Mouse (Mus musculus): ENCODE results near the gene Gm9821. TPM values are rescaled to one million over a fixed set of nuclear protein-coding genes. Genes with fewer than 3 reads are reported as not detected.

Gm9821 gene
- polyA plus RNA-seq, 1 experiment from 2014 or later = 0.27 TPM

DNA sequence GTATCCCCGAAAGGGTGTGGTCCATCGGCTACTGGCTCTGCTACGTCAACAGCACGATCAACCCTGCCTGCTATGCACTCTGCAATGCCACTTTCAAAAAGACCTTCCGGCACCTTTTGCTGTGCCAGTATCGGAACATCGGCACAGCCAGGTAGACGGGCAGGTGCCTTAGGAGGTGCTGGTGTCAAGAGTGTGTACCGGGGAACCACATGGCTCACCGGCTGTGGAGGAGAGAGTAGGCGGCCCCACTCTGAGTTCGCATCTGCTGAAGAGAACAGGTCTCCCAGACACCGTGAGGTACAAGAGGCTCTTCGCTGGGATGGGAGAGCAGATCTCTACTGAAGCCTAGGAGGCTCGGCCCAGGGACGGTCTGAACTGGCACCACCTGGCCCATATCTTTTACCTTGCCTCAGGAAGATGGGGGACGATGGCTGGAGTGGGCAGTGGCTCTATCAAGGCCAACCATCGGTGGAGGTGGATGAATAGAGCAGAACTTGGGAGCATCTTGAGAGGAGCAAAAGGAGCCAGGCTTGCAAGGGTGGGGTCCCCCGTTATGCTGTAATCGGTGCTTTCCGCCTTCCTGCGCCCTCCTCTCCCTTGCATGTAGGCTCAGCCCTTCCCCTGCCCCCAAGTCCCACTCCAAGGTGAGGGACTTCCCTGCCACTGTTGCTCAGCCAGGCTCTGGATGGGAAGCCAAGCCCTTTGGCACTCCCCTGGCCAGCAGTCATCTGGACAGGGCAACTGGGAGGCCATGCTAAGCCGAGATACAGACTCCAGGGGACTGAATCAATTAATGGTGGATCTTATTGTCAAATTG is 16.8 kb upstream of the Gm9821 start:
- Histone ChIP-seq H3K36me3 (peaks cover 17% of the 10 kb centered on the region), H3K27ac (no peak overlapping the region), H3K9me3 (no peaks in the 10 kb centered on the region), H3K4me1 (peaks cover 44% of the 10 kb centered on the region), H3K9ac (no peak overlapping the region), H3K27me3 (peaks cover 21% of the 10 kb centered on the region), H3K4me3 (no peak overlapping the region), H3K4me2 (replicated peaks) (peak overlapping the region; percentile 86; the same call in 1 of the 2 replicates)
- 63% methylated on average over 23 of the region's 23 CpGs for WGBS
- no peak for ATAC-seq (ENCODE audit: low FRiP score, low read depth)

DNA sequence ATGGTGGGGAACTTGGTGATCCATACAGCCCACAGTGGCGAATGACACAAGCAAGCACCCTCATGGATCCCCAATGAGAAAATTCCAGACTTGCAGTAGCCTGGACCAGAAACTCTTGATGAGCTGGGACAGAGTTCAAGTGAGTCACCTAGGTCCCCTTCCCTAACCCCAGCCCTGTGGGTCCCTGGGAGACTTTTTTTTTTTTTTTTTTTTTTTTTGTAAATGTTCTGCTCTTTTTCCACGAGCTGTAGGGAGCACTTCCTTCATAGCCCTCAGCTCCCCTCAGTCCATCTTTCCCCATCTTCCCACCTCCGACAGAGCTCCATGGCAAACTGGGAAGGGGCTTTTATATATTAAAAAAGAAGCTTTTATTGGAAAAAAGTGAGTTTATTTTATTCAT is 16.0 kb upstream of the Gm9821 start:
- WGBS = 58% methylated on average over 3 of the region's 3 CpGs
- Histone ChIP-seq H3K27me3 (peaks cover 14% of the 10 kb centered on the region), H3K9ac (peak overlapping the region; percentile 99; the same call in 1 of the 2 replicates), H3K4me1 (peaks cover 48% of the 10 kb centered on the region), H3K4me3 (peak overlapping the region; percentile 94), H3K9me3 (no peaks in the 10 kb centered on the region), H3K36me3 (peaks cover 17% of the 10 kb centered on the region), H3K4me2 (replicated peaks) (peak overlapping the region; percentile 86), H3K27ac (no peak overlapping the region)
- ATAC-seq (ENCODE audit: low FRiP score, low read depth) = no peak

DNA sequence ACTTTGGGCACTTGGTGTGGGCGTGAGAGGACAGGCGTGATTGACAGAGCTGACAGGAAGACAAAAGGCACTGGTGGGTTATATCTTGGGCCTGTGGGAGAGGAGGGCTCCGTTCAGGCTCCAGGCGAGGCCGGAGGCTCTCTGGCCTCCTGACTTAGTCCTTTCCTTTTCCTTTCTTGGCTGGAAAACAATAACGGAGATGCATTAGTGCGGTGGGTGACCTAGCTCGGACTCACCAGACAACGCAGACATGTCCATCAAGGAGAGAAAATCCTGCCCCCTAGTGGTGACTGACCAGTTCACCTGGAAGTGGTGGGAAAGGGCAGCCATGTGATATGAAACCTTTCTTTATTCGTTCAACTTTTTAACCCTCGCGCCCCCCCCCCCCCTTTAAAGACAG is 15.6 kb upstream of the Gm9821 start:
- Histone ChIP-seq H3K36me3 (peaks cover 21% of the 10 kb centered on the region), H3K4me2 (replicated peaks) (peak overlapping the region; percentile 86), H3K9me3 (no peaks in the 10 kb centered on the region), H3K4me1 (peaks cover 48% of the 10 kb centered on the region), H3K27ac (peak overlapping the region; percentile 99; the same call in 1 of the 2 replicates), H3K9ac (peak overlapping the region; percentile 99), H3K4me3 (peak overlapping the region; percentile 94), H3K27me3 (peaks cover 9% of the 10 kb centered on the region)
- no peak for ATAC-seq (ENCODE audit: low FRiP score, low read depth)
- WGBS = 13% methylated on average over 12 of the region's 12 CpGs

DNA sequence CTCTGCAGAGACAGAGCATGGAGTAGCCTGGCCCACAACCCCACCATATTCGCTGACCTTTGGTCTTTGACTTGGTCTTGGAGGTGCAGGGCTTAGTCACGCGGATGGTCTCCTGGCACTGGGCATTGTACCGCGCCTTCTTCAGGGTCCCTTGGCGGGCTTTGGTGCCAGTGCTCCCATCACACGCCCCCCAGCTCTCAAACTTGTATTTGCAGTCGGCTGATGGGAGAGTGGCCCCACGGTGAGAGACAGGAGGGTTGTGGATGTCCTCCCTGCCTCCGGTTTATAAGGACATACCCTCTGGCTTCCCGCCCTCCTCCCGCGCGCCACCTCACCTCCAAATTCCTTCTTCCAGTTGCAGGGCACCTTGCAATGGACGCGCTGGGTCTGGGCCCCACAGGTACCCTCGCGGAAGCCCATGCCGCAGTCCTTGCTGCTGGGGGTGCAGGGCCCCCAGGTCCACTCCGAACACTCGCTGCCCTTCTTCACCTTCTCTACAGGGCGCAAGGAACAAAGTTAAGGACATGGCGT is 14.7 kb upstream of the Gm9821 start:
- Histone ChIP-seq H3K4me1 (peaks cover 45% of the 10 kb centered on the region), H3K27me3 (peaks cover 3% of the 10 kb centered on the region; the same call in 1 of the 2 replicates), H3K4me2 (replicated peaks) (peak overlapping the region; percentile 86), H3K36me3 (peaks cover 30% of the 10 kb centered on the region), H3K9ac (peak overlapping the region; percentile 99), H3K27ac (peak overlapping the region; percentile 99), H3K9me3 (no peaks in the 10 kb centered on the region), H3K4me3 (peak overlapping the region; percentile 94)
- 1% methylated on average over 23 of the region's 23 CpGs for WGBS
- ATAC-seq (ENCODE audit: low FRiP score, low read depth) = no peak

DNA sequence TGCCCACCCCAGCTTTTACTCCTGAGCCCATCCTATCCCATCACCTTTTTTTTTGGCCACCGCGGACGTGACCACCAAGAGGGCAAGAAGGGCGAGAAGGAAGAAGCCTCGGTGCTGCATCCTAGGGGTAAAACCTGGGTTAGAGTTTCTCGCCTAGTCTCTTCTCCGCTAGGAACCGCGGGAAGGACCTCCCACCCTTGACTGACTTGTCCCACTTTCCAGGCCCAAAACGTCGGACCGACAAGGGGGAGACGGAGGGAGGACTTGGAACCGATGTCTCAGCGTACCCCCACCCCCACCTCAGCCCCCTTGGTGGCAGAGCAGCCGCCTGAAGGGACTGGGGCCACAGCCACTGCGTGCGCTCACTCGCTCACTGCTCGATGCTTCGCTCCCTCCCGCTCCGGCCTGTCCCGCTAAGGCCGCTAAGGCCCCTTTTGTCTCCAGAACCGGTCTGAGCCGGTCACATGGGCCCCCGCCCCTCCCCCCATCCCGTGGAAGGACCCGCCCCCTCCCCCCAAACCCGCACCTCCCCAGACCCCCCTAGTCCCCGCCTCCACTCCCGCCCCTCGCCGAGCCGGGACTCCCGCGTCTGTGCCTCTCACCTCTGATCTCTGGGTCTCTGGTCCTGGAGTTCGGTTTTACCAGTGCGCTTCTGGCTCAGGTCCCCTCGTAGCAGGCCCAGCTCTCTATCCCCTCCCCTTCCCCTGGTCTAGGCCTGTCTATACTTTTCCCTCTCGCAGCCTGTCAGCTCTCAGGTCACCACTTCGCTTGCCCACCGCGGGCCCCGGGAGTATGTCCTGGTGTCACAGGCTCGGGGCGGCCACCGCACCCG is 14.0 kb upstream of the Gm9821 start:
- peak overlapping the region; percentile 94 for H3K4me3 ChIP-seq
- H3K9ac ChIP-seq = peak overlapping the region; percentile 99
- 2% methylated on average over 49 of the region's 50 CpGs for WGBS
- H3K4me1 ChIP-seq = peaks cover 45% of the 10 kb centered on the region
- H3K27me3 ChIP-seq = no peaks in the 10 kb centered on the region
- peaks cover 37% of the 10 kb centered on the region for H3K36me3 ChIP-seq
- H3K9me3 ChIP-seq = no peaks in the 10 kb centered on the region
- peak; percentile 77 for ATAC-seq (ENCODE audit: low FRiP score, low read depth)
- peak overlapping the region; percentile 86 for H3K4me2 ChIP-seq (replicated peaks)
- H3K27ac ChIP-seq = peak overlapping the region; percentile 99

DNA sequence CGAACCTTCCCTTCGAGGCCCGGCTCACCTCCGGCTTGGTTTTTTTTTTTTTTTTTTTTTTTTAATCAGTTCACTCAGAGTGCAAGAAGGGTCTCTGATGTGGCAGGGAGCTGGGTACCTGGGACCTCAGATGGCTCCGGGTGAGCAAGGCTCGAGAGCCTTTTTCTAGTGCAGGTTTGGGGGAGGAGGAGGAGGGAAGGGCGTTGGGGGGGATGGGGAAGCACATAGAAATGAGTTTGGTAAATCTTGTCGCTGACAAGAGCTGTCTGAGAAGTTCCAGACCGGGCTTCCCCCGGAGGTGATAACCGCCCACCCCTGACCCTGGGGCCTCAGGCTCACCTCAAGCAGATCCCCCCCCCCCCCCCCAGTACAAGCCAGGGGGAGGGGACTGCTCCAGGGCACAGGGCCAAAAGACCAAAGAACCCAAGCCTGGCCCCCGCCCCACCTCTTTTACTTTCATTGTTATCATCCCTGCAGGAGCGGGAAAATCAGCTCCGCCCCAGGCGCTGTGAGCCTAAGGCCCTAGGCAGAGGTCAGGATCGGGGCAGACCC is 13.3 kb upstream of the Gm9821 start, which contains the start of gene Mdk:
TSS of gene Mdk (minus strand) at position 138 of the 552 bp plus-strand sequence.
- H3K36me3 ChIP-seq = peaks cover 44% of the 10 kb centered on the region
- WGBS = 2% methylated on average over 16 of the region's 16 CpGs
- peak; percentile 17 for ATAC-seq (ENCODE audit: low FRiP score, low read depth)

DNA sequence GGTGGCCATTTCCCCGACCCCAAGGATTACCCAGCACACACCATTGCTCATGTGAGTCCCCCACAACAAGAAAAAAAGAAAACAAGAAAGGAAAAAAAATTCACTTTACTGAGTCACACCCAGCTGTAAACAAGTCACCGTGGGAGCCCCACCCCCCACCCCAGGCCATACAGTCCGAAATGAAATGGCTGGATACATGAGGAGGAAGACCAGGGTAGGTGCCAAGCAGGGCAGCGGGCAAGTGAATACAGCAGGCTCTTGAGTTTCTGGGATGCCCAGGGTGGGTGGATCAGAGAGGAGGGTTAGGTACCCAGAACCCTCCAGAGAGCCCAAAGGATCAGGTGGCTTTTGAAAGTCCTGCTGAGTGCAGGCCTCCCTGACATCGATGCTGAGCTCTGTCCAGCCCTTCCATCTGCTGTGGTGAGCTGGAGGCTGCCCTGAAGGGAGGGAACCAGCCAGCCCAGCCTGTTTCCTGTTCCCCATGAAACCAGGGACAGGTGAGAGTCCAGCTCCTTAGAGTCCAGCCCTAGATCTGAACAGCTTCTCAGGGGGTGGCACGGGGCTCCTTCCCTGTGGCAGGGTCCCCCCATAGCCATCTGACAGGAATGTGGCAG is 12.7 kb upstream of the Gm9821 start:
- Histone ChIP-seq H3K9ac (peak overlapping the region; percentile 99), H3K4me3 (peak overlapping the region; percentile 94; the same call in 1 of the 2 replicates)

More for the DNA sequence above, 13.3 kb upstream of the Gm9821 start, which contains the start of gene Mdk:
- Histone ChIP-seq H3K4me2 (replicated peaks) (peak within 1 kb of the TSS; percentile 86), H3K27me3 (no peaks in the 10 kb centered on the region), H3K9me3 (no peaks in the 10 kb centered on the region), H3K27ac (peak within 1 kb of the TSS; percentile 99), H3K4me1 (peaks cover 45% of the 10 kb centered on the region), H3K4me3 (peak within 1 kb of the TSS; percentile 94), H3K9ac (peak within 1 kb of the TSS; percentile 99)

DNA sequence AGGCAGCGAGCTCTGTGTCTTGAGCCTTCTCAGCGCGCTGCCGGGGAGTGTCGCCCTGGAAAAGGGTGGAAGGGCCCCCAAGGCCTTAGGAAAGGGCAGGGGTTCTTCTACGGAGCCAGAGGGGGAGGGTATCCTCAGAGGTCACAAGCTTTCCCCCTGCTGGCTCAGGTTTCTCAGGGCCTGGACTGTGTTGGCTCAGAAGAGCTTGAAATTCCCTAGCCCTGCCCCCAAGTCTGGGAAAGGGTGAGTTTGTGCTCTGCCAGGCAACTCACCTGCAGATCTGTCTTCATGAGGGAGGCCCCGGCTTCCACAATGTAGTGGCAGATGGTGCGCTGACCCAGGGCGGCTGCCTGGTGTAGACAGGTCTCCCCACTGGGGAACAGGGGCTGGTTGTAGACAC is 12.0 kb upstream of the Gm9821 start:
- Histone ChIP-seq H3K9ac (0 out of 2 replicates have a peak overlapping the region, but pooled peaks have one; percentile 43), H3K4me2 (replicated peaks) (peak overlapping the region; percentile 86)

More for the DNA sequence above, 12.7 kb upstream of the Gm9821 start:
- H3K36me3 ChIP-seq = peaks cover 50% of the 10 kb centered on the region
- 9% methylated on average over 6 of the region's 6 CpGs for WGBS
- no peak for ATAC-seq (ENCODE audit: low FRiP score, low read depth)
- H3K4me2 ChIP-seq (replicated peaks) = peak overlapping the region; percentile 86
- H3K4me1 ChIP-seq = peaks cover 45% of the 10 kb centered on the region
- H3K27me3 ChIP-seq = no peaks in the 10 kb centered on the region
- no peaks in the 10 kb centered on the region for H3K9me3 ChIP-seq
- H3K27ac ChIP-seq = peak overlapping the region; percentile 99

DNA sequence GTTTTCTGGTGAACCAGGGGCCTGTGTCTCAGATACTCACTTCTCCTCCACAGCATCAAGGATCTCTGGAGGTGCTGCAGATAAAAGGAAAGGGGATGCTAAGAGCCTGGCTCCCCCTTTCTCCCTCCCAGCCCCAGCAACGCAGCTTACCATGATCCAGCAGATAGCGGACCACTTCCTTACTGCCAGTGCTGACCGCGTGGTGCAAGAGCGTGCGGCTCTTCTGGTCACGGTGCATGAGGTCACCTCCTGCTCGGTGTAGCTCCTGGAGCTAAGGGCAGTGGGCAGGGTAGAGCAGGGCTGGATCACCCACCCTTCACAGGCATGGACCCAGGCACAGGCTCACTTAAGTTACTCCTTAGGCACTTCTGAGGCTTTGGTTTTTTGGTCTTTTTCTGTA is 11.5 kb upstream of the Gm9821 start:
- H3K4me3 ChIP-seq = no peak overlapping the region
- 51% methylated on average over 8 of the region's 8 CpGs for WGBS
- H3K4me1 ChIP-seq = peaks cover 35% of the 10 kb centered on the region
- 0 out of 2 replicates have a peak overlapping the region, but pooled peaks have one; percentile 86 for H3K4me2 ChIP-seq (replicated peaks)
- H3K27me3 ChIP-seq = no peaks in the 10 kb centered on the region
- H3K9ac ChIP-seq = 0 out of 2 replicates have a peak overlapping the region, but pooled peaks have one; percentile 43
- no peaks in the 10 kb centered on the region for H3K9me3 ChIP-seq
- ATAC-seq (ENCODE audit: low FRiP score, low read depth) = no peak
- H3K27ac ChIP-seq = peak overlapping the region; percentile 99; the same call in 1 of the 2 replicates
- peaks cover 54% of the 10 kb centered on the region for H3K36me3 ChIP-seq

More for the DNA sequence above, 12.0 kb upstream of the Gm9821 start:
- Histone ChIP-seq H3K27me3 (no peaks in the 10 kb centered on the region), H3K9me3 (no peaks in the 10 kb centered on the region), H3K4me1 (peaks cover 40% of the 10 kb centered on the region), H3K36me3 (peaks cover 54% of the 10 kb centered on the region), H3K27ac (peak overlapping the region; percentile 99; the same call in 1 of the 2 replicates), H3K4me3 (no peak overlapping the region)
- no peak for ATAC-seq (ENCODE audit: low FRiP score, low read depth)
- WGBS = 15% methylated on average over 9 of the region's 9 CpGs

DNA sequence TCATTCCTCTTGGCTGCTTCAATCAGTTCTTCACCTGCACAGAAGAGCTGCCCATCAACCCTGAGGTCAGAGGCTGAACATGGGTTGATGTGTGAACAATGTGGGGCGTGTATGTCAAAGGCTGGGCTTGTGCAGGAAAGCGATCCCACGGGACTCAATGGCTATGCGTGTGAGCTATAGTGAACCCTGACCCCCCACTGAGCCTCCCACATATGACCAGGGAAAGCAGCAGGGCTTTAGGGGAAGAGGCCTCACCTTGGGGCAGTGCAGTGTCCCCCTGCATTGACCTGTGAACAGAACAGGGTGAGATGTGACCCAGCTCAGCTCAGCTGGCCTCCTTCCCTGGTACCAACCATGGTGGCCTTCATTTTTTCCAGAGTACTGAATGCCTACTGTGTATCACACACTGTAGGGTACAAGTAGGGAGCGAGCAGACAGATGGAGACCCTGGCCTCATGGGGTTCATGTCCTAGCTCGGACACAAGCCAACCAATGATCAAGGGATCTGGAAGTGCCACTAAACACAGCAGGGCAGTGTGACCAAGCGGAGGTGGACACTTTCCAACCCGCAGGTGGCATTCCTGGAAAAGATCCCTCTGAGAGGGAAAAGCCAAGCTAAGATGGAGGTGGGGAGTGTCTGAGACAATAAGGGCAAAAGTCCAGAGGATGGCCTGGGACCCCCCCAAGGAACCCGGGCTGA is 10.5 kb upstream of the Gm9821 start:
- H3K27ac ChIP-seq = no peak overlapping the region
- H3K9me3 ChIP-seq = no peaks in the 10 kb centered on the region
- H3K4me3 ChIP-seq = no peak overlapping the region
- no peak for ATAC-seq (ENCODE audit: low FRiP score, low read depth)
- H3K36me3 ChIP-seq = peaks cover 54% of the 10 kb centered on the region
- peaks cover 26% of the 10 kb centered on the region for H3K4me1 ChIP-seq
- 90% methylated on average over 9 of the region's 9 CpGs for WGBS
- no peaks in the 10 kb centered on the region for H3K27me3 ChIP-seq
- no peak overlapping the region for H3K4me2 ChIP-seq (replicated peaks)
- H3K9ac ChIP-seq = no peak overlapping the region

Data from limb, embryonic 13.5 days (tissue).